Mouse (Mus musculus) forebrain, embryonic 13.5 days (tissue): Measurements from ENCODE around the gene Hcrtr1. TPM values are rescaled to one million over a fixed set of nuclear protein-coding genes. Genes with fewer than 3 reads are reported as not detected.

Experiments used
- ATAC-seq: fragments of 200-750 bp; cut with Nextera tagmentation; 2 replicates; pipeline ENCODE4 v1.8.0; 2017
- H3K27ac ChIP-seq: fragments of 300-500 bp; sonication (generic); 2 replicates; pipeline ENCODE4 v1.5.1; 2015; ENCODE audit warnings: inconsistent platforms, mild to moderate bottlenecking, moderate library complexity
- H3K27me3 ChIP-seq: fragments of 300-500 bp; sonication (generic); 2 replicates; pipeline ENCODE4 v1.6.1; 2015; ENCODE audit warnings: mild to moderate bottlenecking, inconsistent platforms
- H3K36me3 ChIP-seq: fragments of 300-500 bp; sonication (generic); 2 replicates; pipeline ENCODE4 v1.6.1; 2015; ENCODE audit warnings: mild to moderate bottlenecking, inconsistent platforms; ENCODE audit not compliant: poor library complexity, severe bottlenecking
- H3K4me1 ChIP-seq: fragments of 300-500 bp; sonication (generic); 2 replicates; pipeline ENCODE4 v1.6.1; 2015; ENCODE audit warnings: inconsistent platforms
- H3K4me2 ChIP-seq: fragments of 300-500 bp; sonication (generic); 2 replicates; pipeline ENCODE4 v1.6.1; 2015; ENCODE audit warnings: inconsistent platforms, mild to moderate bottlenecking, moderate library complexity
- H3K4me3 ChIP-seq: fragments of 300-500 bp; sonication (generic); 2 replicates; pipeline ENCODE4 v1.5.1; 2015; ENCODE audit warnings: mild to moderate bottlenecking, inconsistent platforms
- H3K9ac ChIP-seq: fragments of 300-500 bp; sonication (generic); 2 replicates; pipeline ENCODE4 v1.6.1; 2015; ENCODE audit warnings: mild to moderate bottlenecking, inconsistent platforms
- H3K9me3 ChIP-seq: fragments of 300-500 bp; sonication (generic); replicated peaks from 2 replicates; pipeline ENCODE4 v1.6.1; 2016; ENCODE audit warnings: inconsistent platforms
- WGBS: fragments of 180-500 bp; shearing (Covaris S2); methylation state at CpG from one replicate; pipeline ENCODE4 v1.1.7; 2015; 5-methylcytosine and 5-hydroxymethylcytosine counted together
- polyA plus RNA-seq: library from polyadenylated mRNA; unstranded; fragments of >200 nt; fragmentation: Nextera tagmentation; extraction: Ambion mirVana; gene quantifications from 2 replicates; pipeline ENCODE4 v1.2.1, GENCODE M21; 2015

The Hcrtr1 gene
- polyA plus RNA-seq, 1 experiment from 2014 or later, result not detected

DNA sequence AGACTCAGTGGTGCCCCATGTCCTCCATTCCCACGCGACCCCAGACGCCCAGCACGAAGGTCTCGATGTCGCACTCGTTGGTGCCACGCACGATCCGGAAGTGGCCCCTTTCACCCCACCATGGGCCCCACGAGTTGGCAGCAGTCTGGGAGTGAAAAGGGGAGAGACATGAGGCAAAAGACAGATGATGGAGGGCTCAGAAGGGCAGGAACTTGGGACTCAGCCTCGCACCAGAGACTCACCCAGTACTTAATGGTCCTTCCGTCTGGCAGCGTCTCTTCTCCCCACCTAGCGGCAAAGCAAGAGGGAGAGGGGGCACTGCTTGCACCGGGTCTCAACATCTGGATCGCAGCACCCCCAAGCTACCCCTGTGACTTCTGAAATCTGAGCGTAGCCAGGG, 26.9 kb upstream of the Hcrtr1 start:
- ATAC-seq, result no peak
- H3K36me3 ChIP-seq, result no peaks in the 10 kb centered on the region
- no peak overlapping the region for H3K4me2 ChIP-seq
- H3K4me3 ChIP-seq, result no peak overlapping the region
- H3K9me3 ChIP-seq, result no peaks in the 10 kb centered on the region
- H3K4me1 ChIP-seq, result peaks cover 24% of the 10 kb centered on the region
- no peak overlapping the region for H3K27ac ChIP-seq
- peaks cover 50% of the 10 kb centered on the region for H3K27me3 ChIP-seq
- 76% methylated on average over 18 of the region's 18 CpGs for WGBS
- no peak overlapping the region for H3K9ac ChIP-seq

DNA sequence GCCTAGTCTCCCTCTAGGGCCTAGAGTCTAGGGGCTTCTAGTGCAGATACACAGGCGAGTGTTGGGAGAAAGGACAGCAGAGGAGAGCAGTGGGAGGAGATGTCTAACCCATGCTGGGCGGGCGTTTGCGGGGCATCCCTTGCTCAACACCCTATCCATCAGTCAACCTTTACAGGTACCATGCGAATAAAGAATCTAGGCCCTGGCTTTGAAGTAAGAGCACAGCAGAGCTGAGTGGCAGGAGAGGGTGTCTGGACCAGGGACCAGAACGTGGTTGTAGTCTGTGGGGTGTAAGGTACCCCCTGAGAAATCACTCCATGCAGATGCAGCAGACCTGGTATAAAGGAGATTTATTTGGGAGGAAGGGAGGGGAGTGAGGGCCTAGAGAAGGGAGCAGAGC, 25.0 kb upstream of the Hcrtr1 start:
- Histone ChIP-seq H3K27ac (no peak overlapping the region), H3K36me3 (no peaks in the 10 kb centered on the region), H3K9me3 (no peaks in the 10 kb centered on the region), H3K27me3 (peaks cover 56% of the 10 kb centered on the region), H3K4me3 (no peak overlapping the region), H3K4me2 (no peak overlapping the region), H3K4me1 (peaks cover 24% of the 10 kb centered on the region), H3K9ac (no peak overlapping the region)
- WGBS, result 73% methylated on average over 6 of the region's 6 CpGs
- ATAC-seq, result no peak

DNA sequence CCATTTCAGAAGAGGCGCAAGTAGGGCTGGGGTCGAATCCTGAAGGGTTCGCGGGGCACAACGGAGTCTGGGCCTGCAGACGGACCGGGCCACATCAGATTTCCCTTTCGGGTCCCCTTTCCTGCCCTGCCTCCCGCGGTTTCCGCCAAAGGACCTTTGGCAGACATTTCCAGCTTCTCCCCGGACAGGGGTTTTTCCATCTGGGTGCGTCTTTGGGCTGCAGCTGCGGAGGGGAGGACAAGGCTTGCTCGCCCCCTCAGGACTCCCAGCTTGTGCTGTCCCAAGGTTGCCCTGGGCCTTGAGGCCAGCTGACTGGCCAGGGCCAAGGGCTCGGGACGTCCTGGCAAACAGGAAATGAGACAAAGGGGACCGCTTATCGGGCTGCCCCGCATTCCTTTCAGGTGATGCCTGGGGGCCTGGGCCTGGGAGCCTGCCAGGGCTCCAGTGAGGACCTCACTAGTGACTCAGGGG, 24.3 kb upstream of the Hcrtr1 start:
- whole genome bisulfite sequencing, result 5% methylated on average over 20 of the region's 20 CpGs
- Histone ChIP-seq H3K36me3 (no peaks in the 10 kb centered on the region), H3K9ac (peak overlapping the region; percentile 26; the same call in 1 of the 2 replicates), H3K4me1 (peaks cover 20% of the 10 kb centered on the region), H3K4me2 (peak overlapping the region; percentile 35), H3K27me3 (peaks cover 59% of the 10 kb centered on the region), H3K27ac (no peak overlapping the region), H3K9me3 (no peaks in the 10 kb centered on the region), H3K4me3 (0 out of 2 replicates have a peak overlapping the region, but pooled peaks have one; percentile 4)
- no peak for ATAC-seq

DNA sequence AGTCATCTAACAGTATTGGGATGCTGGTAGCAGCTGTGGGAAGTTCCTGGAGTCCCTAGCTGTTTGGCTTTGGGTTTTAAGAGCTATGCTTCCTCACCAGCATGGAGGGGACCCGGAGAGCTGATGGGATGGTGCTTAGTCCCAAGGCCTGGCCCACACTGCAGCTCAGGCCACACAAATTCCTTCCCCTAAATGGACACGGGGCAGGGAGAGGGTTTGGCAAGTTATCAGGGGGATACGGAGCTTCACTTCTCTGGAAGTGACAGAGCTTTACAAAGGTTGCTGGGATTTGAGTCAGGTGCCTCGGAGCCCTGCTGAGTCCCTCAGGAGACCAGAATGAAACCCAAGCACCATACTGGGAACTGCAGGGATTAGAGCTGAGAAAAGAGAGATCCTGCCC, 22.2 kb upstream of the Hcrtr1 start:
- Histone ChIP-seq H3K4me2 (no peak overlapping the region), H3K9me3 (no peaks in the 10 kb centered on the region), H3K4me1 (peaks cover 12% of the 10 kb centered on the region), H3K4me3 (no peak overlapping the region), H3K27me3 (peaks cover 51% of the 10 kb centered on the region), H3K27ac (no peak overlapping the region), H3K9ac (no peak overlapping the region), H3K36me3 (no peaks in the 10 kb centered on the region)
- WGBS, result 20% methylated on average over 4 of the region's 4 CpGs
- ATAC-seq, result no peak

DNA sequence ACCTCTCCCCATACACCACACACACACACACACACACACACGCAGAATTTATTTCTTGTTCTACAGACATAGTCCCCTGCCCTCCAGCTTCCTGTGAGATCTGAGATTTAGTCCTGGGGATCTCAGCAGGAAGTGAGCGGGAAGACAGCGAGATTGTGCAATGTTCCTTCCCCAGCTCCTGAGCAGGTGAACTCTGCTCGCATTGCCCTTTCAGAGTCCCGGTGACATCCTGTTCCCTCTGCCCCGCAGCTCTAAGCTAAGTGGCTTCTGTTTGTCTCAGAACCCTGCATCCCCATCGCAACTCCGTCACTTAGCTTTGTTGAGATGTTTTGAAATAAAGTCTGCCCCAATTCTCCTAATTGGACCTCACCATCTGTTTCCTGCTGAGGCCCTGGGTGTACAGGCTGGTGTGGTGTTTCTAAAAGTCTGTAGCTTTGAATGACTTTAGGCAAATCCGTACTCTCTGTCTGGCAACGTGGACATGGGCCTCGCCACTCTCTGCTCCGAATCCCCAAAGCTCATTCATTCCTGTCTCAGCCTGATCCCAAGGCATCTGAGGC, 17.7 kb upstream of the Hcrtr1 start:
- Histone ChIP-seq H3K9ac (no peak overlapping the region), H3K36me3 (no peaks in the 10 kb centered on the region), H3K4me3 (no peak overlapping the region), H3K4me1 (no peaks in the 10 kb centered on the region), H3K27me3 (peaks cover 32% of the 10 kb centered on the region), H3K9me3 (no peaks in the 10 kb centered on the region), H3K4me2 (no peak overlapping the region), H3K27ac (no peak overlapping the region)
- WGBS, result 75% methylated on average over 12 of the region's 12 CpGs
- no peak for ATAC-seq

DNA sequence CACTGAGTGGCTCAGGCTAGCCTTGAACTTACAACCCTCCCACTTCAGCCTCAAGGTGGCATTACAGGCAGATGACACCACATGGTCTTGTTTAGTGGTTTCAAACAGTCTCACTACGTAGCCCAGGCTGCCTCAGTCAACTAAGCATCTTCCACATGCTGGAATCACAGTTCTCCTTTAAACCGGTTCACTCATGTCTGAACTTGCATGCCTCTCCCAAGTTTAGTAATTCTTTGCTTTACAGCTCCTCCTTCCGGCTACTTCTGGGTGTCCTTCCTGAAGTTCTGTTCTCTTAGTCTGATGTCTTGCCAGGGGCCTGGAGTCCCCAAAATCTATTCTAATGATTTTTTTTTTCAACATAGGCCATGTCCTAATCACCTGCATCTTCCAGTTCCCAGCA, 15.1 kb upstream of the Hcrtr1 start:
- no peak for ATAC-seq
- H3K4me3 ChIP-seq, result no peak overlapping the region
- 80% methylated on average over 3 of the region's 3 CpGs for WGBS
- no peaks in the 10 kb centered on the region for H3K36me3 ChIP-seq
- H3K9ac ChIP-seq, result no peak overlapping the region
- H3K27me3 ChIP-seq, result peaks cover 29% of the 10 kb centered on the region
- H3K4me2 ChIP-seq, result no peak overlapping the region
- H3K4me1 ChIP-seq, result no peaks in the 10 kb centered on the region
- no peaks in the 10 kb centered on the region for H3K9me3 ChIP-seq
- H3K27ac ChIP-seq, result no peak overlapping the region

DNA sequence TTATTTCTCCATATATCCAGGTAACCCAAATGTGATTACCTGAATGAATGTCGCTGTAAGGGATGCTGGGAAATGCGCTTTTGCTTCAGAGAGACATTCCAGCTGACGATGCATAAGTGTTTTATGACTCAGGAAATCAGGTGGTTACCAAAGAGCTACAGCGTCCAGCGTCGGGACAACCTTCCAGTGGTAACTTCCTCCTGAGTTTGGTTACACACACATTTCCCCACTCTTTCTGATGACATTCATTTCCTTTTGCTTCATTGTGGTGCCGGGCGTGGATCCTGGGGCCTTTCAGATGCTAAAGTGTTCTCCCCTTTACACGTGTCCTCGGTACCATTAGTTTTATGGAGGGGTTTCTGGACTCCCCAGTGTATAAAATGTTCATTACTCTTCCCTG, 9.2 kb upstream of the Hcrtr1 start:
- 86% methylated on average over 10 of the region's 10 CpGs for WGBS
- no peak for ATAC-seq

DNA sequence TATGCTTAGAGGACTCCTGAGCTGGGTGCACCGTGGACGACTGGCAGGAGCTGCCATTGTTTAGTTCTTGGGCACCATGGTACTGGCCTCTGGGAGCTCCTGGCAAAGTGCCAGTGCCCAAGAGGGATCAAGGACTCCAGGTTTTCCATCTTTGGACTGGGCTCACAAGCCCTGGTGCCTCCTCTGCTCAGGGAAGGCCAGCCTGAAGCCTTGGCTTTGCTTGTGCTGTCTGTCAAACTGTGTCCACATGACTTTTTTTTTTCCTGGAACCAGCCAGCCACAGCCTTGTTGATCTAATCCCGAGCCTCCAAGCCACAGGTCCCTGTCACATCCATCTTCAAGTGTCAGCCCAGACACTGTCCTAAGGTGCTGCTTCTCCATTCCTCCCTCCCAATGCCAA, 2.6 kb upstream of the Hcrtr1 start:
- no peak for ATAC-seq
- H3K4me1 ChIP-seq, result peaks cover 21% of the 10 kb centered on the region
- H3K9me3 ChIP-seq, result no peaks in the 10 kb centered on the region
- H3K27me3 ChIP-seq, result peaks cover 55% of the 10 kb centered on the region
- H3K9ac ChIP-seq, result no peak overlapping the region
- H3K27ac ChIP-seq, result no peak overlapping the region
- no peaks in the 10 kb centered on the region for H3K36me3 ChIP-seq
- H3K4me3 ChIP-seq, result no peak overlapping the region
- H3K4me2 ChIP-seq, result no peak overlapping the region
- 51% methylated on average over 3 of the region's 3 CpGs for WGBS

More for the DNA sequence above, 9.2 kb upstream of the Hcrtr1 start:
- Histone ChIP-seq H3K4me2 (no peak overlapping the region), H3K9ac (no peak overlapping the region), H3K27ac (no peak overlapping the region), H3K4me3 (no peak overlapping the region), H3K4me1 (no peaks in the 10 kb centered on the region), H3K9me3 (no peaks in the 10 kb centered on the region), H3K27me3 (peaks cover 15% of the 10 kb centered on the region), H3K36me3 (no peaks in the 10 kb centered on the region)

DNA sequence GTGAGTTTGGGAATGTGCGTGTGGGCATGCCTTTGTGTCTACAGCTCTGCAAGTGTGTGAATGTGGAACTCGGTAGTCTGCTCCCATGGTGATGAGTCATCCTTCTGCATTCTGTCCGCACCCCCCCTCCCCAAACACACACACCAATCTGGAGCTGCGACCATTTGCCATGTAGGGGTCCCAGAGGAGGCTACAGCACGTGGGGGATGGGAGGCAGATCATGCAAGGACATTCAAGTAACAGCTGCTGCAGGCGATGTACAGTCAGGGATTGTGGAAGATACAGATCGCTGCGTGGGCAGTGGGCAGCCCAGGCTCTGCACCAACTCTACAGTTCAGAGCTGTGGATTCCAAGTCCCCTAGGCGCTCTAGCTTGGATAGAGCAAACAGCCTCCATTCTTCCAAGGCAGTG, 1.8 kb upstream of the Hcrtr1 start:
- Histone ChIP-seq H3K4me2 (no peak overlapping the region), H3K4me1 (peaks cover 21% of the 10 kb centered on the region), H3K9ac (peak overlapping the region; percentile 19; the same call in 1 of the 2 replicates), H3K36me3 (no peaks in the 10 kb centered on the region), H3K4me3 (no peak overlapping the region), H3K27ac (no peak overlapping the region), H3K9me3 (no peaks in the 10 kb centered on the region), H3K27me3 (peaks cover 62% of the 10 kb centered on the region)
- 61% methylated on average over 9 of the region's 9 CpGs for WGBS
- ATAC-seq, result no peak

DNA sequence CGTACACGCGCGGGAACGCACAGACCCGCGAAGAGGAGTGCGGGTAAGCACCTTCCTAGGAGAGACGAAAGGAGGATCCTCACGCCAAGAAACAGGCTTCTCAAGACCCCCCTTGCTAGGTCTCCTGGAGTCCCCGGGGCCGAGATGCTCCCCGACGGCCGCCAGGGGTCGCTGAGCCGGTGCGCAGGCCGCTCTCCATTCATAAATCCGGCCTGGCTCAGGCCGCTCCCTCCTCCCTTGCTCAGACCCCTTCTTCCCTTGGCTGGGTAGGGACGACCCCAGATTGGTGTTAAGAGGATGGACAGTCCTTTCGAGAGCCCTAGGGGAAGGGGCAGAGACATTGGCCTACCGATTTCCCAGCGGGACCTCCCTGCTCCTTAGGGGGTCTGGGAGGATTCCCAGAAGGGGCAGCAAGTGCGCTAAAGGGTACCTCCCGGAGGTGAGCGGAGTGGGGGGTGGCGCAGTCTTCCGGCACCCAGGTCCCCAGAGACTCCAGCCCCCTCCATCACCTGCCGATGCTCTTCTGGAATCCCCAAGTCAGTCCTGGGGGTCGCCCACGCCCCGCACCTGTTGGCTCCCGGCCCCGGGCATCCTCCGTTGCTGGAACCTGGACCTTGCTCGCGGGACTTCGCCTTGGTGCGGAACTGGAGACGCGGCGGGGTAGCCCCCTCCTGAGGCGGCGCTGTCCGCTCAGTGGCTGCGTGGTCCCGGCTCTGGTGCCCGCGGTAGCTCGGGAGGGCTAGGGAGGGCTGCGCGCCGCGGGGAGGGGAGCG, 532 bp downstream of the Hcrtr1 start:
- Histone ChIP-seq H3K4me3 (peak overlapping the region; percentile 43), H3K4me1 (peaks cover 21% of the 10 kb centered on the region), H3K27ac (no peak overlapping the region), H3K4me2 (peak overlapping the region; percentile 88), H3K9ac (peak overlapping the region; percentile 62), H3K27me3 (peaks cover 62% of the 10 kb centered on the region), H3K9me3 (no peaks in the 10 kb centered on the region), H3K36me3 (no peaks in the 10 kb centered on the region)
- WGBS, result under 1% methylated on average over 52 of the region's 57 CpGs
- peak; percentile 86 for ATAC-seq

DNA sequence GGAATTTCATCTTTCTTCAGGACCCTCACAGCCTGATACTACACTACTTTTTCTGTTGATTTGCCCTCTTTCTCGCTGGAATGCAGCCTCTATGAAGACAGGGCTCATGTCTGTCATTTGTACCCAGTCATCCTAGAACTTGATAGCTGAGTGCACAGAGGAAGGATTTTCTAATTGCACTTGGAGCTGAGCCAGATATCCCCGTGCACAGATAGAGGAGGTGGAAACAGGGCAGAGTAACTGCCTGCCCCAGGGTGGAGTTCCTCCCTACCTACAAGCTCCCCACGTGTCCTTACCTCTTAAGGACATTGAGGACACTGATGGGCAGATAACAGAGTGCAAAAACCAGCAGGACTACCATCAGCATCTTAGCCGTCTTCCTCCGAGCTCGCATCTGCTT, 5.8 kb downstream of the Hcrtr1 start:
- Histone ChIP-seq H3K36me3 (0 out of 2 replicates have a peak, but pooled peaks cover 2% of the 10 kb centered on the region), H3K27ac (no peak overlapping the region), H3K4me3 (no peak overlapping the region), H3K27me3 (peaks cover 23% of the 10 kb centered on the region), H3K9me3 (no peaks in the 10 kb centered on the region), H3K4me1 (0 out of 2 replicates have a peak, but pooled peaks cover 4% of the 10 kb centered on the region), H3K9ac (no peak overlapping the region), H3K4me2 (no peak overlapping the region)
- 59% methylated on average over 6 of the region's 6 CpGs for WGBS
- ATAC-seq, result no peak

DNA sequence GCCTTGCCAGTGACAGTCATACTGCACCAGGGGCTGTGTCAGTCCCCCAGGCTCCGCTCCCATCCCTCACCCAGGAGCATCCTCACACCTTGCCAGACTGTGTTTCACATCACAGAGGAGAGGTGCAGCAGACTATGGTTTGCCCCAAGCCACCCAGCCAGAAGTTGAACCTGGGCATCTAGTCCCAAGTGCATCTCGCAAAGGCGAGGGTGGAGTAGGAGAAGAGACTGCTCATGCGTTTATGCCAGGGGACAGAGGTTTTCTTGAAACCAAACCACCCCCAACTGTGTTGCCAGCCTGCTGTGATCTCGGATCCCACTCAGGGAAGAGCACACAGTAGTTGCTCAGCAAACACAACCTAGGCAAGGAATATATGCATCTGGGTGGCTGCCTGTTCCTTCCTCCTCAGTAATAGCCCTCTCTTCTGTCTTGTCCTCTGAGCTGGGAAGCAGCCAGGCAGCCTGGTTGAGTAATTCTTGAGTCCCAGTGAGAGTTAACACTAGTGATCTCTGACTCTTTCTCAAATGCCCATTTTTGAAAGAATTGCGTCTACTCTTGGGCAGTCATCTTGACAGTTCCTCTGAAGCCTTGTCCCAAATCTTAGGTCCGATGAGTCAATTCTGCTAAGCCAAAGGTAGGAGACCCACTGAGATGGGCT, 7.6 kb downstream of the Hcrtr1 start:
- Histone ChIP-seq H3K4me1 (0 out of 2 replicates have a peak, but pooled peaks cover 4% of the 10 kb centered on the region), H3K4me3 (no peak overlapping the region), H3K9ac (no peak overlapping the region), H3K4me2 (no peak overlapping the region), H3K27ac (no peak overlapping the region), H3K27me3 (peaks cover 5% of the 10 kb centered on the region; the same call in 1 of the 2 replicates), H3K9me3 (no peaks in the 10 kb centered on the region), H3K36me3 (peaks cover 19% of the 10 kb centered on the region)
- no peak for ATAC-seq
- WGBS, result 83% methylated on average over 7 of the region's 7 CpGs
